Mouse (Mus musculus) left cerebral cortex, postnatal 10 days (tissue): ENCODE results near the gene Rnf151. TPM values are rescaled to one million over a fixed set of nuclear protein-coding genes. Genes with fewer than 3 reads are reported as not detected.

Experiments
- DNase-seq, 2 experiments: peaks; one replicate each; pipeline ENCODE4 v3.0.0; 2021 to 2022; ENCODE audit warnings: low spot score in 2 of 2, mixed read lengths in 1 of 2; ENCODE audit errors: extremely low spot score in 1 of 2
- intact Hi-C: fragments of 180-260 bp; cut with DNase I; formaldehyde crosslinking; loops from one replicate; pipeline ENCODE4 v1.15.1; 2025
- total RNA-seq, 2 experiments: library from RNA; stranded (reverse); gene quantifications; 2 replicates each; pipeline ENCODE4 v1.2.3; 2021

Gene Rnf151
- total RNA-seq, 2 experiments from 2014 or later, result 0.69 TPM; not detected in 1

GRCm38 (mm10) chr17:24716166-24716682, 1.6 kb downstream of the Rnf151 start:
- no peak for DNase-seq
- intact Hi-C loops, result no loop called here

GRCm38 (mm10) chr17:24715556-24715955, 2.3 kb downstream of the Rnf151 start:
- no peak for DNase-seq
- intact Hi-C loops, result no loop called here

- intact Hi-C loops, result no loop called here
- DNase-seq, result no peak
These were observed 9.2 kb downstream of the Rnf151 start for GRCm38 (mm10) chr17:24708646-24709045.

GRCm38 (mm10) chr17:24707801-24708425, 9.9 kb downstream of the Rnf151 start:
- intact Hi-C loops, result no loop called here
- no peak for DNase-seq

GRCm38 (mm10) chr17:24706982-24707800, 10.7 kb downstream of the Rnf151 start, which contains the start of gene Tbl3:
Tbl3 (minus strand) TSS chr17:24707660.
- intact Hi-C loops, result no loop called here
- peak; percentile 94 to 96 for DNase-seq

GRCm38 (mm10) chr17:24705821-24706220, 12.0 kb downstream of the Rnf151 start:
- intact Hi-C loops, result no loop called here
- no peak for DNase-seq

GRCm38 (mm10) chr17:24701251-24701650, 16.6 kb downstream of the Rnf151 start:
- intact Hi-C loops, result no loop called here
- no peak for DNase-seq

- intact Hi-C loops, result no loop called here
- no peak for DNase-seq
These were observed 18.4 kb downstream of the Rnf151 start for GRCm38 (mm10) chr17:24699473-24699872.

GRCm38 (mm10) chr17:24698715-24699114, 19.1 kb downstream of the Rnf151 start:
- DNase-seq, result no peak
- intact Hi-C loops, result no loop called here

GRCm38 (mm10) chr17:24697985-24698384, 19.9 kb downstream of the Rnf151 start:
- peak in 1 of 2 experiments; percentile 68 for DNase-seq
- intact Hi-C loops, result no loop called here

GRCm38 (mm10) chr17:24696011-24696697, 21.7 kb downstream of the Rnf151 start, which contains the start of the genes Gfer and Noxo1:
Gfer (minus strand) TSS chr17:24696156.
Noxo1 (plus strand) TSS chr17:24696234.
- intact Hi-C loops, result no loop called here
- DNase-seq, result peak; percentile 65 to 93

- intact Hi-C loops, result no loop called here
- DNase-seq, result no peak
These were observed 22.4 kb downstream of the Rnf151 start for GRCm38 (mm10) chr17:24695326-24696010.

- intact Hi-C loops, result no loop called here
- DNase-seq, result no peak
These were observed 25.5 kb downstream of the Rnf151 start for GRCm38 (mm10) chr17:24692385-24692784.

- intact Hi-C loops, result no loop called here
These were observed 28.4 kb downstream of the Rnf151 start, which contains the start of gene Syngr3 for GRCm38 (mm10) chr17:24689251-24690081. Syngr3 (minus strand) TSS chr17:24689955.

GRCm38 (mm10) chr17:24687599-24687998, 30.3 kb downstream of the Rnf151 start:
- intact Hi-C loops, result no loop called here
- no peak for DNase-seq

More at GRCm38 (mm10) chr17:24689251-24690081, 28.4 kb downstream of the Rnf151 start, which contains the start of gene Syngr3:
- peak in 1 of 2 experiments; percentile 65 for DNase-seq

- intact Hi-C loops, result no loop called here
- DNase-seq, result peak in 1 of 2 experiments; percentile 71
These were observed 30.7 kb downstream of the Rnf151 start for GRCm38 (mm10) chr17:24687146-24687595.

GRCm38 (mm10) chr17:24686514-24686913, 31.3 kb downstream of the Rnf151 start:
- intact Hi-C loops, result no loop called here
- DNase-seq, result no peak
